Mouse (Mus musculus) neural tube, embryonic 13.5 days (tissue): ENCODE measurements around the gene Atp6v0b. TPM values are rescaled to one million over a fixed set of nuclear protein-coding genes. Genes with fewer than 3 reads are reported as not detected.
A peak's percentile ranks its signal among the peaks of the same experiment; 100 is the strongest.

Source experiments
- ATAC-seq: fragments of 200-750 bp; cut with Nextera tagmentation; 2 replicates; pipeline ENCODE4 v1.8.0; 2017; ENCODE audit warnings: low read depth, mild to moderate bottlenecking, moderate TSS enrichment, moderate library complexity
- H3K27ac ChIP-seq: fragments of 300-500 bp; sonication (generic); replicated peaks from 2 replicates; pipeline ENCODE4 v1.5.1; 2015; ENCODE audit warnings: moderate library complexity, mild to moderate bottlenecking, inconsistent platforms
- H3K27me3 ChIP-seq: fragments of 300-500 bp; sonication (generic); 2 replicates; pipeline ENCODE4 v1.6.1; 2015; ENCODE audit warnings: mild to moderate bottlenecking, inconsistent platforms
- H3K36me3 ChIP-seq: fragments of 300-500 bp; sonication (generic); 2 replicates; pipeline ENCODE4 v1.6.1; 2015; ENCODE audit warnings: mild to moderate bottlenecking, inconsistent platforms
- H3K4me1 ChIP-seq: fragments of 300-500 bp; sonication (generic); replicated peaks from 2 replicates; pipeline ENCODE4 v1.6.1; 2015; ENCODE audit warnings: inconsistent platforms
- H3K4me2 ChIP-seq: fragments of 300-500 bp; sonication (generic); 2 replicates; pipeline ENCODE4 v1.6.1; 2015; ENCODE audit warnings: inconsistent platforms, mild to moderate bottlenecking, moderate library complexity
- H3K4me3 ChIP-seq: fragments of 300-500 bp; sonication (generic); 2 replicates; pipeline ENCODE4 v1.5.1; 2015; ENCODE audit warnings: mild to moderate bottlenecking, inconsistent platforms
- H3K9ac ChIP-seq: fragments of 300-500 bp; sonication (generic); 2 replicates; pipeline ENCODE4 v1.6.1; 2015; ENCODE audit warnings: moderate library complexity, mild to moderate bottlenecking, inconsistent platforms
- H3K9me3 ChIP-seq: fragments of 300-500 bp; sonication (generic); 2 replicates; pipeline ENCODE4 v1.6.1; 2016; ENCODE audit warnings: inconsistent platforms
- WGBS: fragments of 180-500 bp; shearing (Covaris S2); methylation state at CpG from one replicate; pipeline ENCODE4 v1.1.7; 2015; 5-methylcytosine and 5-hydroxymethylcytosine counted together
- polyA plus RNA-seq: library from polyadenylated mRNA; unstranded; fragments of >200 nt; fragmentation: Nextera tagmentation; extraction: Ambion mirVana; gene quantifications from 2 replicates; pipeline ENCODE4 v1.2.1, GENCODE M21; 2015

Atp6v0b gene
- polyA plus RNA-seq, 1 experiment from 2014 or later = 475 TPM

- 83% methylated on average over 6 of the region's 6 CpGs for WGBS
- Histone ChIP-seq H3K9ac (no peak overlapping the region), H3K4me3 (no peak overlapping the region), H3K36me3 (no peaks in the 10 kb centered on the region), H3K27ac (no peak overlapping the region), H3K4me1 (peaks cover 36% of the 10 kb centered on the region), H3K9me3 (no peaks in the 10 kb centered on the region), H3K4me2 (no peak overlapping the region), H3K27me3 (peaks cover 7% of the 10 kb centered on the region; the same call in 1 of the 2 replicates)
- ATAC-seq = no peak
Measured at GRCm38 (mm10) chr4:117867000-117867399, 20.1 kb downstream of the Atp6v0b start.

DNA sequence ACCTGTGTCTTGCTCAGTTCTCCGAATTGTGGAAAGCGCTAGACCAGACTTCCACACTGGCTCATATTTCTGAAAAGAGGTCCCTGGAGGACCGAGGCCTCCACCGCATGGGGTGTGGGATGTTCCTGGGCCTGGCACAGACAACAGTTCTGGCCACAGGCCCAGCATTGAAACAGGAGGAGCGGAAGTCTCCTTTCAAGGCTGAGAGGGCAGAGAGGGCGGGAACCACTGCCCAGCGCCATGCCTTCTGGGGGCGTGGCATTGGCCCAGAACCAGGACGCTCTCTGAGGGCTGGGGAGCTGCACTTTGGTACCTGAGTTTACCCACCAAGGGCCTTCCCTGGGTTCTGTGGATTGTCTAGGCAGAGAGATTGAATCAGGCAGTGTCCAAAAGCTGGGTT, 21.1 kb downstream of the Atp6v0b start:
- ATAC-seq = no peak
- 53% methylated on average over 9 of the region's 9 CpGs for WGBS
- no peak overlapping the region for H3K4me2 ChIP-seq
- no peak overlapping the region for H3K4me3 ChIP-seq
- no peaks in the 10 kb centered on the region for H3K9me3 ChIP-seq
- no peaks in the 10 kb centered on the region for H3K36me3 ChIP-seq
- peaks cover 36% of the 10 kb centered on the region for H3K4me1 ChIP-seq
- H3K27me3 ChIP-seq = peaks cover 7% of the 10 kb centered on the region; the same call in 1 of the 2 replicates
- peak overlapping the region; percentile 34; the same call in 1 of the 2 replicates for H3K9ac ChIP-seq
- H3K27ac ChIP-seq = 0 out of 2 replicates have a peak overlapping the region, but pooled peaks have one; percentile 28

- no peak overlapping the region for H3K4me3 ChIP-seq
- no peaks in the 10 kb centered on the region for H3K36me3 ChIP-seq
- no peak overlapping the region for H3K4me2 ChIP-seq
- peak overlapping the region; percentile 22; the same call in 1 of the 2 replicates for H3K9ac ChIP-seq
- WGBS = 31% methylated on average over 4 of the region's 4 CpGs
- H3K27ac ChIP-seq = no peak overlapping the region
- peak; percentile 56 for ATAC-seq
- peaks cover 7% of the 10 kb centered on the region; the same call in 1 of the 2 replicates for H3K27me3 ChIP-seq
- peaks cover 33% of the 10 kb centered on the region for H3K4me1 ChIP-seq
- no peaks in the 10 kb centered on the region for H3K9me3 ChIP-seq
Measured at GRCm38 (mm10) chr4:117862823-117863222, 24.3 kb downstream of the Atp6v0b start.

DNA sequence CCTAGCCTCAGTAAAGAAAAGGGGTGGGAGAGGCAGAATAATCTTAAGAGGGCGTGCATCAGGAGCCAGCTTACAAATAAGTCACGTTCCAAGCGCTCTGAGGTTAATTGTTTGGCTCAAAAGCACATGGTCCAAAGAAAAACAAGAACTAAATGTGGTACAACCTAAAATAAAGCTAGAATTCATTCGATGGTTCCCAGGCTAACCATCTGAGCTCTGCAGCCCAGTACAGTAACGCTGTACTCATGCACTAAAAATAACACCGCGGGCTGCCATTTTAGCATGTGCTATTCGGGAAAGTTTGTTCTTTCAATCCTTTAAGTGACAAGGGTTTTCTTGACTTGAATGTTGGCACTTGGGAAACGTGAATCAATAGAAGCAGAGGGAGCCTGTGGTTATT, 26.6 kb downstream of the Atp6v0b start:
- H3K4me3 ChIP-seq = no peak overlapping the region
- H3K27ac ChIP-seq = no peak overlapping the region
- WGBS = 84% methylated on average over 9 of the region's 9 CpGs
- no peaks in the 10 kb centered on the region for H3K27me3 ChIP-seq
- H3K4me1 ChIP-seq = peaks cover 29% of the 10 kb centered on the region
- no peak overlapping the region for H3K9ac ChIP-seq
- H3K9me3 ChIP-seq = no peaks in the 10 kb centered on the region
- ATAC-seq = no peak
- H3K4me2 ChIP-seq = no peak overlapping the region
- H3K36me3 ChIP-seq = no peaks in the 10 kb centered on the region; the same call in 1 of the 2 replicates

GRCm38 (mm10) chr4:117858794-117859193, 28.3 kb downstream of the Atp6v0b start:
- no peak overlapping the region for H3K27ac ChIP-seq
- ATAC-seq = peak; percentile 26; the same call in 1 of the 2 replicates
- H3K36me3 ChIP-seq = no peaks in the 10 kb centered on the region; the same call in 1 of the 2 replicates
- peaks cover 40% of the 10 kb centered on the region for H3K4me1 ChIP-seq
- whole genome bisulfite sequencing = 55% methylated on average over 3 of the region's 3 CpGs
- H3K9me3 ChIP-seq = no peaks in the 10 kb centered on the region
- H3K4me3 ChIP-seq = no peak overlapping the region
- H3K4me2 ChIP-seq = no peak overlapping the region
- H3K9ac ChIP-seq = no peak overlapping the region
- H3K27me3 ChIP-seq = no peaks in the 10 kb centered on the region

DNA sequence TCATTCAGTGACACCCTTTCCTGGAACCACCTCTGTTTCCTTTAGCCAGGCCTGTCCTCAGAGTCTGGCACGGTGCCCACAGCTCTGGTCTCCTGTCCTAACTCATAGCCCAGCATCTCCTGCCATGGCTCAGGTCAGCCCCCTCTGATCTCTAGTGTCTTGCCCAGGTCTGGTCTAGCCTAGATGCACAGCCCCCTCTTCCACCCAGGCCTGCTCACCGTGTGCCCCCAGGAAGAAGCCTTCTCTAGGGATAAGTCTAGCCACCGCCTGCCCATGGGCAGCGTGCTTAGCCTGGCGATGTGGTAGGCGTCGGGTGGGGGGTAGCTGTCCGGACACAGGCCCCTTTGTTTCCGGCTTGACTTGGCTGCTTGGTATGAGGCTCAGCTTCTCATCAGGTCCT, 32.0 kb downstream of the Atp6v0b start:
- no peaks in the 10 kb centered on the region for H3K27me3 ChIP-seq
- H3K9me3 ChIP-seq = no peaks in the 10 kb centered on the region
- no peak overlapping the region for H3K9ac ChIP-seq
- H3K27ac ChIP-seq = peak overlapping the region; percentile 70
- H3K4me1 ChIP-seq = peaks cover 43% of the 10 kb centered on the region
- peak; percentile 34; the same call in 1 of the 2 replicates for ATAC-seq
- H3K4me3 ChIP-seq = no peak overlapping the region
- no peaks in the 10 kb centered on the region; the same call in 1 of the 2 replicates for H3K36me3 ChIP-seq
- no peak overlapping the region for H3K4me2 ChIP-seq
- 67% methylated on average over 9 of the region's 9 CpGs for WGBS

DNA sequence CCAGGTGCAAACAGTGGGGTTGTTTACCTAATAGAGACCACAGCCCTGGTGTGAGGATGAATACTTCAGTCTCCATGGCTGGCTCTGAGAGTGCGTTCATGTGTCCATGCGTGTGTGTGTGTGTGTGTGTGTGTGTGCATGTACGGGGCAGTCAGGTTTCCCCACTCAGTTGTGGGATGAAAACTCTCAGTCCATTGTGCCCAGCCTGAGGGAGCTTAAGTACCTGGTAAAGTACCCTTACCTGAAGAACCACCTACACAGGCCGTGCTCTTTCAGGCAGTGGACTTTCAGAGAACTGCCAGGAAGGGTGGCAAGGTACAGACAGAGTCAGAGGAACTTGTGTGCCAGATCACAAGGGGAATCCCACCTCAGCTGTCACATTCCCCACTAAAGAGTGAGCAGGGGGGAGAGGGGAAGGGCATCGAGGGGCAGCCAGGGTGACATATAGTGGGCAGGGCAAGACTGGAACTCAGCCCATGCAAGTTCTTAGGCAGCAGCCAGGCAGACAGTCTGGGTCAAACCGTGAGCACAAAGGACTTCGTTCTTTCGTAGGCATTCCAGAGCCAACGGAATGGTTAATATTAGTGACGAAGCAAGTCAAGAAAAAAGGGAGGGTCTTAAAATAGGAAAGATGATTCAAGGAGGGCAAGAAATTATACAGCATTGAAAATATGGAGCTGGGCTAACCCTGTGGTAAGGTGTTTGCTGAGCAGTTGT, 34.8 kb downstream of the Atp6v0b start:
- no peak overlapping the region for H3K27ac ChIP-seq
- no peaks in the 10 kb centered on the region for H3K27me3 ChIP-seq
- no peak for ATAC-seq
- H3K36me3 ChIP-seq = no peaks in the 10 kb centered on the region; the same call in 1 of the 2 replicates
- WGBS = 84% methylated on average over 10 of the region's 10 CpGs
- H3K9ac ChIP-seq = no peak overlapping the region
- H3K4me1 ChIP-seq = peaks cover 45% of the 10 kb centered on the region
- H3K4me3 ChIP-seq = no peak overlapping the region
- H3K4me2 ChIP-seq = no peak overlapping the region
- no peaks in the 10 kb centered on the region for H3K9me3 ChIP-seq

GRCm38 (mm10) chr4:117850871-117851270, 36.3 kb downstream of the Atp6v0b start:
- no peak for ATAC-seq
- WGBS = 72% methylated on average over 7 of the region's 7 CpGs
- no peak overlapping the region; the same call in 1 of the 2 replicates for H3K27ac ChIP-seq

GRCm38 (mm10) chr4:117850176-117850575, 37.0 kb downstream of the Atp6v0b start:
- Histone ChIP-seq H3K9ac (0 out of 2 replicates have a peak overlapping the region, but pooled peaks have one; percentile 12), H3K4me1 (peaks cover 41% of the 10 kb centered on the region), H3K4me3 (no peak overlapping the region), H3K9me3 (no peaks in the 10 kb centered on the region), H3K27ac (no peak overlapping the region; the same call in 1 of the 2 replicates), H3K36me3 (no peaks in the 10 kb centered on the region), H3K27me3 (no peaks in the 10 kb centered on the region), H3K4me2 (peak overlapping the region; percentile 24; the same call in 1 of the 2 replicates)
- WGBS = 81% methylated on average over 7 of the region's 7 CpGs
- ATAC-seq = no peak

More at GRCm38 (mm10) chr4:117850871-117851270, 36.3 kb downstream of the Atp6v0b start:
- Histone ChIP-seq H3K9ac (0 out of 2 replicates have a peak overlapping the region, but pooled peaks have one; percentile 12), H3K27me3 (no peaks in the 10 kb centered on the region), H3K9me3 (no peaks in the 10 kb centered on the region), H3K4me1 (peaks cover 48% of the 10 kb centered on the region), H3K36me3 (no peaks in the 10 kb centered on the region), H3K4me3 (no peak overlapping the region), H3K4me2 (no peak overlapping the region)

- H3K9me3 ChIP-seq = no peaks in the 10 kb centered on the region
- H3K4me1 ChIP-seq = peaks cover 35% of the 10 kb centered on the region
- H3K27me3 ChIP-seq = no peaks in the 10 kb centered on the region
- ATAC-seq = peak; percentile 86
- H3K4me3 ChIP-seq = no peak overlapping the region
- peak overlapping the region; percentile 11; the same call in 1 of the 2 replicates for H3K4me2 ChIP-seq
- H3K9ac ChIP-seq = peak overlapping the region; percentile 3; the same call in 1 of the 2 replicates
- H3K36me3 ChIP-seq = no peaks in the 10 kb centered on the region
- WGBS = 23% methylated on average over 5 of the region's 5 CpGs
- H3K27ac ChIP-seq = peak overlapping the region; percentile 67
Measured at GRCm38 (mm10) chr4:117849506-117849905, 37.6 kb downstream of the Atp6v0b start.

DNA sequence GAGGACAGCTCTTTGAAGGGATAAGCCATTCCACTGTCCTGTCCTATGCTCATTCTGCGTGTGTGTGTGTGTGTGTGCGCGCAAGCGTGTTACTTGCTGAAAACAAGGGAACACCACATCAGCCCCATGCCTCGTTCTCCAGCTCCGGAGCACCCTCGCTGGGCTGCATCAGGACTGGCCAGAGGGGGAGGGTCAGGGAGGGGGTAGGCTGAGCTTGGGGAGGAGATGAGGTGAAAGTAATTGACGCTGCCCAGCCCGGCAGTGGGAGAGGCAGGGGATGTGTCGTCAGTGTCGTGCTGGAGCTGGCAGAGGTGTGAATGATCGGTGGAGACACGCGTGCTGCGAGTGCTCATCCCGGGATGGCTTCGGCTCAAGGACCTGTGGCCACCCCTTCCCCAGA, 38.1 kb downstream of the Atp6v0b start:
- Histone ChIP-seq H3K4me1 (peaks cover 33% of the 10 kb centered on the region), H3K9me3 (no peaks in the 10 kb centered on the region), H3K4me3 (no peak overlapping the region), H3K36me3 (no peaks in the 10 kb centered on the region), H3K9ac (peak overlapping the region; percentile 3; the same call in 1 of the 2 replicates), H3K4me2 (peak overlapping the region; percentile 11; the same call in 1 of the 2 replicates), H3K27ac (peak overlapping the region; percentile 67), H3K27me3 (no peaks in the 10 kb centered on the region)
- WGBS = 37% methylated on average over 17 of the region's 17 CpGs
- peak; percentile 33 for ATAC-seq

DNA sequence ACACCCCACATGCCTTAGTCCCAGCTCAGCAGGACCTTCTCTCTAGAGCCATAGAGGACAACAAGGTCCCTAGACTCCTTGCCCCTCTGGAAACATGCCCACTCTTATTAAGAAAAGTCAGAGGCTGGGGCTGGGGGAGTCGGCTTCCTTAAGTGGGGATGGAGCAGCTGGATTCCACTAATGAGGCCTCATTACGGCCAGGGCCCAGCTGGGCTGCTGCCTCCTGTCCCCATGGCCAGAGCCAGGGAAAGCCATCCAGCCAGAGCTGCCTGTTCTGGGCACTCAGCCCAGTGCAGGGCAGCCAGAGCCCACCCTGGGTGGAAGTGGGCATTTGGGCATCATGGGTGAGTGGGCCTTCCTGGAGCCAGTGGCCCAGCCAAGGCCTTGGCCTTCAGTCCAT, 40.1 kb downstream of the Atp6v0b start:
- Histone ChIP-seq H3K36me3 (no peaks in the 10 kb centered on the region), H3K4me3 (no peak overlapping the region), H3K4me1 (peaks cover 33% of the 10 kb centered on the region), H3K27me3 (no peaks in the 10 kb centered on the region), H3K9ac (no peak overlapping the region), H3K9me3 (no peaks in the 10 kb centered on the region), H3K27ac (0 out of 2 replicates have a peak overlapping the region, but pooled peaks have one; percentile 25), H3K4me2 (no peak overlapping the region)
- no peak for ATAC-seq
- 8% methylated on average over 2 of the region's 2 CpGs for WGBS
